Mouse (Mus musculus): ENCODE results near the gene Ms4a3.

- TF ChIP-seq POLR2A (IDR thresholded peaks at IDR 0.05; ENCODE audit: extremely low read depth, insufficient read depth, low read length) (no peak), CTCF (IDR thresholded peaks at IDR 0.05; ENCODE audit: extremely low read depth, insufficient read depth, low read length) (peak; percentile 53)
Measured at GRCm38 (mm10) chr19:11602026-11602425, 38.6 kb downstream of the Ms4a3 start.
